Comparison of ENCODE assay signal across 23 mouse cellular contexts in genomic region chr14:21816255-21816654, GRCm38 (mm10). TPM values are rescaled to one million over a fixed set of nuclear protein-coding genes. Genes with fewer than 3 reads are reported as not detected.
DNase-seq lines count a peak whose midpoint lies in the region; ATAC-seq and TF ChIP-seq lines count a peak whose summit lies in the region.
"Had no signal": no experiment of that assay in that cellular context is flagged by ENCODE, and none has a peak within 500 bp of the region (broad histone marks: within the 10 kb centered on the region; RNA-seq: fewer than 3 reads in every experiment).

No protein-coding gene starts in this region.

- DNase-seq in heart, adult 2 months, result no peak
- no peak for DNase-seq in stomach, postnatal 0 days (ENCODE audit: low spot score)
- no peak for DNase-seq in kidney, adult 8-10 months
- DNase-seq: adrenal gland, adult 2 months; adrenal gland, postnatal 10 days; adrenal gland, postnatal 25 days; cerebellum, adult 11 months; cerebellum, adult 18-20 months; cerebellum, adult 8-10 months; cerebellum, adult 9-11 months; cerebellum, postnatal 14 days; cerebellum, postnatal 36 days; embryo, embryonic 11 days had no signal

- intact Hi-C loops in heart, adult 2 months (cut with DNase I), result no loop called here

- WGBS in heart, embryonic 12.5 days, result 52% methylated on average over 3 of the region's 3 CpGs
- 64% methylated on average over 3 of the region's 3 CpGs for WGBS in heart, adult 2 months
- WGBS in intestine, embryonic 16.5 days, result 59% methylated on average over 3 of the region's 3 CpGs
- WGBS in intestine, postnatal 0 days, result 67% methylated on average over 3 of the region's 3 CpGs
- WGBS in stomach, embryonic 15.5 days, result 60% methylated on average over 3 of the region's 3 CpGs
- 54% methylated on average over 3 of the region's 3 CpGs for WGBS in stomach, postnatal 0 days

- no peaks in the 10 kb centered on the region for H3K36me3 ChIP-seq in heart, embryonic 12.5 days
- H3K36me3 ChIP-seq in heart, adult 2 months (ENCODE audit: control insufficient read depth, insufficient read depth, low read length), result no peaks in the 10 kb centered on the region
- H3K36me3 ChIP-seq in intestine, embryonic 16.5 days (ENCODE audit: control insufficient read depth, insufficient read depth, low read length), result no peaks in the 10 kb centered on the region
- H3K36me3 ChIP-seq in intestine, postnatal 0 days (ENCODE audit: control insufficient read depth, insufficient read depth), result no peaks in the 10 kb centered on the region
- H3K36me3 ChIP-seq in stomach, embryonic 15.5 days, result no peaks in the 10 kb centered on the region
- H3K36me3 ChIP-seq in stomach, postnatal 0 days (ENCODE audit: control insufficient read depth, insufficient read depth, low read length), result no peaks in the 10 kb centered on the region
- H3K36me3 ChIP-seq: embryonic facial prominence, embryonic 13.5 days; embryonic facial prominence, embryonic 15.5 days; forebrain, embryonic 10.5 days; forebrain, embryonic 12.5 days had no signal

- TF ChIP-seq POLR2A in heart, adult 2 months (IDR thresholded peaks at IDR 0.05; ENCODE audit: insufficient read depth, low read depth, low read length), result no peak

- TF ChIP-seq EP300 in heart, adult 2 months (IDR thresholded peaks at IDR 0.05; ENCODE audit: insufficient read depth, low read depth, low read length), result no peak
- no peak for TF ChIP-seq EP300 in stomach, postnatal 0 days (optimal IDR thresholded peaks at IDR 0.05)

- no peak overlapping the region for H3K9ac ChIP-seq in heart, embryonic 12.5 days
- no peak overlapping the region for H3K9ac ChIP-seq in heart, adult 2 months (ENCODE audit: low read depth, low read length)
- no peak overlapping the region for H3K9ac ChIP-seq in intestine, embryonic 16.5 days (ENCODE audit: low read depth, low read length)
- no peak overlapping the region for H3K9ac ChIP-seq in intestine, postnatal 0 days (ENCODE audit: low read depth, low read length)
- H3K9ac ChIP-seq in stomach, embryonic 15.5 days, result no peak overlapping the region
- no peak overlapping the region for H3K9ac ChIP-seq in stomach, postnatal 0 days (ENCODE audit: low read length)
- H3K9ac ChIP-seq: embryonic facial prominence, embryonic 13.5 days; embryonic facial prominence, embryonic 15.5 days; forebrain, embryonic 12.5 days had no signal

- no peaks in the 10 kb centered on the region for H3K27me3 ChIP-seq in heart, embryonic 12.5 days (replicated peaks)
- H3K27me3 ChIP-seq in heart, adult 2 months (ENCODE audit: control insufficient read depth, insufficient read depth, low read length), result no peaks in the 10 kb centered on the region
- H3K27me3 ChIP-seq in intestine, embryonic 16.5 days (replicated peaks; ENCODE audit: control insufficient read depth, insufficient read depth, low read length), result no peaks in the 10 kb centered on the region
- H3K27me3 ChIP-seq in intestine, postnatal 0 days (replicated peaks; ENCODE audit: control insufficient read depth, insufficient read depth, low read length), result no peaks in the 10 kb centered on the region
- no peaks in the 10 kb centered on the region for H3K27me3 ChIP-seq in stomach, embryonic 15.5 days (replicated peaks)
- H3K27me3 ChIP-seq in stomach, postnatal 0 days (ENCODE audit: control insufficient read depth, insufficient read depth, low read length), result no peaks in the 10 kb centered on the region
- H3K27me3 ChIP-seq: embryonic facial prominence, embryonic 13.5 days; embryonic facial prominence, embryonic 15.5 days; forebrain, embryonic 12.5 days had no signal

- H3K4me2 ChIP-seq in heart, embryonic 12.5 days, result no peak overlapping the region
- H3K4me2 ChIP-seq in intestine, embryonic 16.5 days (ENCODE audit: low read depth, low read length), result no peak overlapping the region
- H3K4me2 ChIP-seq in intestine, postnatal 0 days (replicated peaks; ENCODE audit: low read depth), result no peak overlapping the region
- no peak overlapping the region for H3K4me2 ChIP-seq in stomach, embryonic 15.5 days
- H3K4me2 ChIP-seq in stomach, postnatal 0 days (replicated peaks; ENCODE audit: low read depth), result no peak overlapping the region
- H3K4me2 ChIP-seq: embryonic facial prominence, embryonic 13.5 days; embryonic facial prominence, embryonic 15.5 days; forebrain, embryonic 12.5 days had no signal

- no peaks in the 10 kb centered on the region for H3K9me3 ChIP-seq in heart, embryonic 12.5 days (replicated peaks)
- H3K9me3 ChIP-seq in intestine, embryonic 16.5 days (ENCODE audit: control insufficient read depth, low read length), result no peaks in the 10 kb centered on the region
- no peaks in the 10 kb centered on the region for H3K9me3 ChIP-seq in intestine, postnatal 0 days (ENCODE audit: control insufficient read depth)
- H3K9me3 ChIP-seq in stomach, embryonic 15.5 days, result no peaks in the 10 kb centered on the region
- H3K9me3 ChIP-seq in stomach, postnatal 0 days (ENCODE audit: control insufficient read depth, low read length), result no peaks in the 10 kb centered on the region
- H3K9me3 ChIP-seq: embryonic facial prominence, embryonic 13.5 days; embryonic facial prominence, embryonic 15.5 days; forebrain, embryonic 10.5 days; forebrain, embryonic 12.5 days had no signal

- ATAC-seq in heart, embryonic 12.5 days (ENCODE audit: insufficient number of reproducible peaks, low FRiP score), result no peak
- ATAC-seq in intestine, embryonic 16.5 days, result no peak
- ATAC-seq in intestine, postnatal 0 days, result no peak
- no peak for ATAC-seq in stomach, embryonic 15.5 days (ENCODE audit: insufficient read depth, low FRiP score, low read depth)
- no peak for ATAC-seq in stomach, postnatal 0 days (ENCODE audit: low FRiP score, low TSS enrichment)
- ATAC-seq: forebrain, embryonic 14.5 days had no signal

- no peaks in the 10 kb centered on the region for H3K79me2 ChIP-seq in heart, adult 2 months (replicated peaks; ENCODE audit: control insufficient read depth, insufficient read depth, low read length)

- peaks cover 29% of the 10 kb centered on the region for H3K4me1 ChIP-seq in heart, embryonic 12.5 days (replicated peaks)
- peaks cover 2% of the 10 kb centered on the region; the same call in 1 of the 2 replicates for H3K4me1 ChIP-seq in heart, adult 2 months (ENCODE audit: control insufficient read depth, insufficient read depth, low read length)
- H3K4me1 ChIP-seq in intestine, embryonic 16.5 days (ENCODE audit: control insufficient read depth, insufficient read depth, low read length), result peaks cover 14% of the 10 kb centered on the region
- no peaks in the 10 kb centered on the region for H3K4me1 ChIP-seq in intestine, postnatal 0 days (replicated peaks; ENCODE audit: control insufficient read depth, insufficient read depth, low read length)
- peaks cover 6% of the 10 kb centered on the region; the same call in 1 of the 2 replicates for H3K4me1 ChIP-seq in stomach, embryonic 15.5 days
- H3K4me1 ChIP-seq in stomach, postnatal 0 days (replicated peaks; ENCODE audit: control insufficient read depth, insufficient read depth), result no peaks in the 10 kb centered on the region
- H3K4me1 ChIP-seq: embryonic facial prominence, embryonic 13.5 days; embryonic facial prominence, embryonic 15.5 days; forebrain, embryonic 10.5 days; forebrain, embryonic 12.5 days had no signal

- no peak overlapping the region for H3K4me3 ChIP-seq in heart, embryonic 12.5 days
- H3K4me3 ChIP-seq in heart, adult 2 months, result no peak overlapping the region
- H3K4me3 ChIP-seq in intestine, embryonic 16.5 days (ENCODE audit: low read length), result no peak overlapping the region
- no peak overlapping the region for H3K4me3 ChIP-seq in intestine, postnatal 0 days (ENCODE audit: low read depth, low read length)
- no peak overlapping the region for H3K4me3 ChIP-seq in stomach, embryonic 15.5 days (replicated peaks)
- no peak overlapping the region for H3K4me3 ChIP-seq in stomach, postnatal 0 days (ENCODE audit: low read depth, low read length)
- H3K4me3 ChIP-seq: embryonic facial prominence, embryonic 13.5 days; embryonic facial prominence, embryonic 15.5 days; erythroblast, embryonic 14.5 days; forebrain, embryonic 10.5 days; forebrain, embryonic 12.5 days had no signal

- TF ChIP-seq CTCF in heart, adult 2 months (IDR thresholded peaks at IDR 0.05), result no peak
- no peak for TF ChIP-seq CTCF in intestine, postnatal 0 days (IDR thresholded peaks at IDR 0.05; ENCODE audit: low read depth)
- TF ChIP-seq CTCF in stomach, postnatal 0 days (IDR thresholded peaks at IDR 0.05; ENCODE audit: low read depth), result no peak

- 0 out of 2 replicates have a peak overlapping the region, but pooled peaks have one; percentile 42 for H3K27ac ChIP-seq in heart, embryonic 12.5 days (ENCODE audit: poor library complexity, severe bottlenecking)
- no peak overlapping the region for H3K27ac ChIP-seq in heart, adult 2 months
- peak overlapping the region; percentile 60; the same call in 1 of the 2 replicates for H3K27ac ChIP-seq in intestine, embryonic 16.5 days (ENCODE audit: low read length)
- no peak overlapping the region for H3K27ac ChIP-seq in intestine, postnatal 0 days (ENCODE audit: low read depth, low read length)
- peak overlapping the region; percentile 48; the same call in 1 of the 2 replicates for H3K27ac ChIP-seq in stomach, embryonic 15.5 days
- no peak overlapping the region for H3K27ac ChIP-seq in stomach, postnatal 0 days (replicated peaks)
- H3K27ac ChIP-seq: embryonic facial prominence, embryonic 13.5 days; embryonic facial prominence, embryonic 15.5 days; forebrain, embryonic 10.5 days; forebrain, embryonic 12.5 days had no signal

RNA-seq across cellular contexts. Expression of gene Vdac2, which starts 8.8 kb away (rescaled TPM):
- 444 and 446 TPM in 2 replicates for polyA plus RNA-seq in heart, embryonic 12.5 days (2016; fragmentation: Nextera tagmentation; extraction: Ambion mirVana)
- 100 to 1,000 TPM; 441 to 506 TPM for total RNA-seq in heart, adult 2 months (2021)
- polyA plus RNA-seq in heart, adult 2 months (2012; rRNA removed), result 228 and 349 TPM in 2 replicates
- 410 and 422 TPM in 2 replicates for polyA plus RNA-seq in intestine, embryonic 16.5 days (2015; fragmentation: Nextera tagmentation; extraction: Ambion mirVana)
- polyA plus RNA-seq in intestine, postnatal 0 days (2015; fragmentation: Nextera tagmentation; extraction: Ambion mirVana), result 354 and 371 TPM in 2 replicates
- 264 and 310 TPM in 2 replicates for polyA plus RNA-seq in stomach, embryonic 15.5 days (2015; fragmentation: Nextera tagmentation; extraction: Ambion mirVana)
- polyA plus RNA-seq in stomach, postnatal 0 days (2015; fragmentation: Nextera tagmentation; extraction: Ambion mirVana), result 276 and 279 TPM in 2 replicates

RNA-seq across cellular contexts. Expression of gene Comtd1, which starts 32.5 kb away (rescaled TPM):
- polyA plus RNA-seq in heart, embryonic 12.5 days (2016; fragmentation: Nextera tagmentation; extraction: Ambion mirVana), result 40.8 and 43.5 TPM in 2 replicates
- 1 to 10 TPM; 5.6 to 8.3 TPM for total RNA-seq in heart, adult 2 months (2021)
- 6.6 and 10.2 TPM in 2 replicates for polyA plus RNA-seq in heart, adult 2 months (2012; rRNA removed)
- 88.2 and 89.1 TPM in 2 replicates for polyA plus RNA-seq in intestine, embryonic 16.5 days (2015; fragmentation: Nextera tagmentation; extraction: Ambion mirVana)
- 67.3 and 70.5 TPM in 2 replicates for polyA plus RNA-seq in intestine, postnatal 0 days (2015; fragmentation: Nextera tagmentation; extraction: Ambion mirVana)
- 42.2 and 48.1 TPM in 2 replicates for polyA plus RNA-seq in stomach, embryonic 15.5 days (2015; fragmentation: Nextera tagmentation; extraction: Ambion mirVana)
- polyA plus RNA-seq in stomach, postnatal 0 days (2015; fragmentation: Nextera tagmentation; extraction: Ambion mirVana), result 39.2 and 45.8 TPM in 2 replicates

Comparison
In these comparisons a context has a peak if more than half of its experiments do, and no peak if none do; other contexts are left out.
1. H3K27ac ChIP-seq: peak in heart, embryonic 12.5 days (single experiment), intestine, embryonic 16.5 days (single experiment) and stomach, embryonic 15.5 days (single experiment); none in heart, adult 2 months (single experiment), intestine, postnatal 0 days (single experiment) and stomach, postnatal 0 days (single experiment).